Mouse (Mus musculus): ENCODE results near the gene Trim24.
A peak's percentile ranks its signal among the peaks of the same experiment; 100 is the strongest.

The Trim24 gene

GRCm38 (mm10) chr6:37863961-37864730 lies 6.5 kb upstream of the Trim24 start:
- no peak for DNase-seq (ENCODE audit: inconsistent ontology term)

GRCm38 (mm10) chr6:37871137-37871851 lies 683 bp downstream of the Trim24 start:
- DNase-seq (ENCODE audit: inconsistent ontology term), result peak; percentile 73

GRCm38 (mm10) chr6:37872861-37873260 lies 2.2 kb downstream of the Trim24 start:
- peak; percentile 1 for DNase-seq (ENCODE audit: inconsistent ontology term)

- no peak for DNase-seq (ENCODE audit: inconsistent ontology term)
Observed at GRCm38 (mm10) chr6:37873731-37874130, 3.1 kb downstream of the Trim24 start.

- DNase-seq (ENCODE audit: inconsistent ontology term), result no peak
Observed at GRCm38 (mm10) chr6:37878206-37878605, 7.6 kb downstream of the Trim24 start.

DNA sequence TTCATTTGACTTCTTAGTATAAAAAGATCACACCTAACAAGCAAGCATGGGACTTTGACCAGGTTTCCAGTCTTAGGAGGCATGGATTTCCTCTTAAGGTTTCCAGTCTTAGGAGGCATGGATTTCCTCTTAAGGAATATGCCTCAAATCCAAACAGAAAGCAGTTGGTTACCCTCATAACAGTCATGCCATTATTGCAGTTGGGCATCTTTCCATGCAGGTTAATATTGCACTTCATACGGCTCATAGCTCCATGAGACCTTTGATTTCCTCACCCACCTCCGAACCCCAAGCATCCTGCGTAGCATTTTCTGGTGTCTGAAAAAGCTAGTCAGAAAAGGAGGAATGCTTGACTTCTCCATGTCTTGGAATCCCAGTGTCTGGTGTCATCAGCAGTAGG lies 10.0 kb downstream of the Trim24 start:
- DNase-seq (ENCODE audit: inconsistent ontology term), result no peak

DNA sequence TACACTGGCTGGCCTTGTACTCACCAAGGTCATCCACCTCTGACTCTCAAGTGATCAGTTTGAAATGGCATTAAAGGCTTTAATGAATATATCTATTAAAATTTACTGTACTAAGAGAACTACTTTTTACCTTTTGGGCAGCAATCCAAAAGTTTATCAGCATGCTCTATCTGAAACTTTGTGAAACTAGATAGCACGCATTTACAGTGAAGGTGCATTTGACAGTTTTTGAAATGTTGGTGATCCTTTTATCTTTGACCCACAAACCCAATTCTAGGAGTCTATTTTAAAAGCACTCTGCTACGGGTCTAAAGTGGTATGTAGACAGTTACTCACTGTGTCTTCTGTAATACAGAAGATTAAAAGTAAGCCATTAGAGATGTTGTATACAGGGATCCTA lies 23.0 kb downstream of the Trim24 start:
- DNase-seq (ENCODE audit: inconsistent ontology term), result no peak

DNA sequence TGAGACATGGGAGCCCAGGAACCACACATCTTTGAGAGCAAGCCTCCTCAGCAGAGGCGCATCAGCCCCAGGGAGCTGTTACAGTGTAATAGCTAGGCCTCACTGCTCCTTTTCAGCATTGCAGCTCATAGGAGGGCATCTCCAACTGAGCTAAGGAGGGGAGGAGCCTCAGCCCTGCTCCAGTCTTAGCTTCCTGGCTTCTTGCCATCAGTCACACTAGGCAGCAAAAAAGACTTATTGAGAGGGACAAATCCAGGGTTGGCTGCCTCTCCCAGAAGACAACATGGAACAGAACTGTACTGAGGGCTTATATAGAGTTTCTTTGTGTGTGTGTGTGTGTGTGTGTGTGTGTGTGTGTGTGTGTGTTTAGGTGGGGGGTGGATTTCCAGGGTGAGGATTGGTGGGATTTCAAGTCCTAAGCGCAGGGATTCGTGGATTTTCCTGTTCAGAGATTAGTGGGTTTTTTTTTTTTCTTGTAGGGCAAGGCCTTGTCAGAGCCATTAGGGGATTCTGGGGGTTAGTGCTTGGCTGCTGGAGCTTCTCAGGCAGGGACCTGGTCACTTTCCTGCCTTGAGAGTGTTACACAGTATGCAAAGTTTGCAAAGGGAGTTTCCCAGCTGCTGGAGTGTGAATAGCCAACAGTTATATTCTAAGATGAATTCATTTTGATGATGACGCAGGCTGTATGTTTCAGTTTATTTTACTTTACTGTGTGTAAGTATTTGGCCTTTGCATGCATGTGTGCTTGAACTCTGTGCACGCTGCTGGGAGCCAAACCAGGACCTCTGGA lies 25.2 kb downstream of the Trim24 start:
- peak; percentile 42 for DNase-seq (ENCODE audit: inconsistent ontology term)

- no peak for DNase-seq (ENCODE audit: inconsistent ontology term)
Observed at GRCm38 (mm10) chr6:37900221-37900620, 29.6 kb downstream of the Trim24 start.

- DNase-seq (ENCODE audit: inconsistent ontology term), result no peak
Observed at GRCm38 (mm10) chr6:37901791-37902190, 31.2 kb downstream of the Trim24 start.

- no peak for DNase-seq (ENCODE audit: inconsistent ontology term)
Observed at GRCm38 (mm10) chr6:37903810-37904209, 33.2 kb downstream of the Trim24 start.

GRCm38 (mm10) chr6:37913525-37913924 lies 42.9 kb downstream of the Trim24 start:
- DNase-seq (ENCODE audit: inconsistent ontology term), result peak; percentile 43

DNA sequence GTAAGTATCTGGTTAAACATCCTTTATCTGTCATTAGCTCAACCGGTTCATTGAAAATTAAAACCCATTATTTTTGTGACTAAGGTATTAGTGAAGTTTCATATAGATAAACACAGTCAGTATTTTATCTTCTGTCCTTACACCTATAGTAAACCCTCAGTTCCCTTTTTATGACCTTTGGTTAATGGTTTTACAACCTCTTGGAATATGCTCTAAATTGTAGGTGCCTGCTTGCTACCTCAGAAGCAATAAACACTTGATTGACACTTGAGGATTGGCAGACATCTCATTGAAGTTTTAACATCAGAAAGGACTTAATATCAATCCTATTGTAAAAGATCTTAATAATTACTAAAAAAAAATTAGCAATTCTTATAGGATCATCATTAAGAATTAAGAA lies 54.5 kb downstream of the Trim24 start:
- DNase-seq (ENCODE audit: inconsistent ontology term), result no peak

- DNase-seq (ENCODE audit: inconsistent ontology term), result no peak
Observed at GRCm38 (mm10) chr6:37926751-37927150, 56.1 kb downstream of the Trim24 start.

GRCm38 (mm10) chr6:37936498-37936897 lies 65.9 kb downstream of the Trim24 start:
- no peak for DNase-seq (ENCODE audit: inconsistent ontology term)

- DNase-seq (ENCODE audit: inconsistent ontology term), result no peak
Observed at GRCm38 (mm10) chr6:37951306-37951705, 80.7 kb downstream of the Trim24 start.

GRCm38 (mm10) chr6:37967386-37967785 lies 96.8 kb downstream of the Trim24 start:
- no peak for DNase-seq (ENCODE audit: inconsistent ontology term)

DNA sequence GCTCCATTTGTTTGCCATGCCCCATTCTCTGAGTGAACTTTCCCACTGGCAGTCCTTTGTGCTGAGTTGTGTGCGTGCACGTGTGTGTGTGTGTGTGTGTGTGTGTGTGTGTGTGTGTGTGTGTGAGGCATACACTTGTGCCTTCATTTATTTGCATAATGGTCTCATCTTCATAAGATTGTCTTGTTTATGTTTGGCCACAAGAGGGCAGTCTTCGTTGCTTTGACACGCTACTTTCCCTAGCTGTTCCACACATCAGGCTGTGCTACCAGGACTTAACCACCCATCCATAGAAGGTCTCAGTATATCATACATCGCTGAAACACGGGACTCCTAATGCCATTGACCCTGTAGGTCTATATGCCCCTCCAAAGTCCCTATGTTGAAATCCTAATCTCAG lies 136.8 kb downstream of the Trim24 start:
- DNase-seq (ENCODE audit: inconsistent ontology term), result peak; percentile 38

DNA sequence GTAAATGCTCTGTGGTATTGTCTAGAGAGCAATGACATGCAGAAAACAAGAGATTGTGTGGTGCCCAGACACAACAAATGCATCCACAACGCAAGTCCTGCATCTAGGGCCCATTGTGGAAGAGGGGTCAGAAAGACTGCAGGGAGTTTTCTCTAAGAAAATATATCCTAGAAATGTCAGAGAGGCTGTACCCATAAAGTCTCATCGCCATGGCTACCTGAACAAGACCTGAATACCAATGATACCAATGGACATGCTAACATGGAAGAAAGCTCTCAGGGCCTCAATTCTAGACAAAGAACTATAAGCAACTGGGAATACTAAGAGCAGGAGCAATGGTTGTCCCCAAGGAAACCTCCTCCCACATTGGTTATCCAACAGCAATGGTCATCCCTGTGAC lies 142.2 kb downstream of the Trim24 start:
- DNase-seq (ENCODE audit: inconsistent ontology term), result no peak
